Mouse (Mus musculus): ENCODE data around the gene Trp53bp1. TPM values are rescaled to one million over a fixed set of nuclear protein-coding genes. Genes with fewer than 3 reads are reported as not detected.
A peak's percentile ranks its signal among the peaks of the same experiment; 100 is the strongest.

The Trp53bp1 gene
- total RNA-seq (2021) = 10 to 100 TPM; 17.3 to 22.7 TPM
- long read RNA-seq, experiment 1, full-length matches to known transcripts = 3 of 7 reads
- long read RNA-seq, experiment 1, partial matches to known transcripts = 1 of 7 reads
- long read RNA-seq, experiment 1, other reads (novel, unspliced or antisense) = 3 of 7 reads
- long read RNA-seq, experiment 2, full-length matches to known transcripts = 3 of 9 reads
- long read RNA-seq, experiment 2, partial matches to known transcripts = 5 of 9 reads
- long read RNA-seq, experiment 2, other reads (novel, unspliced or antisense) = 1 of 9 reads

- peak; percentile 97 for DNase-seq (ENCODE audit: low spot score)
These were observed at the start of gene Trp53bp1 for GRCm38 (mm10) chr2:121271236-121271927. Gene Trp53bp1, minus strand, starts transcription at chr2:121271407.

- no peak for DNase-seq (ENCODE audit: low spot score)
These were observed 45.1 kb upstream of the Trp53bp1 start for GRCm38 (mm10) chr2:121316278-121316677.

- DNase-seq (ENCODE audit: low spot score) = peak; percentile 44
These were observed 37.8 kb upstream of the Trp53bp1 start for GRCm38 (mm10) chr2:121308997-121309416.

GRCm38 (mm10) chr2:121300036-121300435, 28.8 kb upstream of the Trp53bp1 start:
- DNase-seq (ENCODE audit: low spot score) = no peak

- no peak for DNase-seq (ENCODE audit: low spot score)
These were observed 28.3 kb upstream of the Trp53bp1 start for GRCm38 (mm10) chr2:121299471-121299870.

GRCm38 (mm10) chr2:121298131-121298530, 26.9 kb upstream of the Trp53bp1 start:
- no peak for DNase-seq (ENCODE audit: low spot score)

GRCm38 (mm10) chr2:121297701-121298100, 26.5 kb upstream of the Trp53bp1 start:
- no peak for DNase-seq (ENCODE audit: low spot score)

- no peak for DNase-seq (ENCODE audit: low spot score)
These were observed 25.6 kb upstream of the Trp53bp1 start for GRCm38 (mm10) chr2:121296754-121297231.

GRCm38 (mm10) chr2:121295608-121296571, 24.7 kb upstream of the Trp53bp1 start:
- no peak for DNase-seq (ENCODE audit: low spot score)

GRCm38 (mm10) chr2:121294753-121295607, 23.8 kb upstream of the Trp53bp1 start:
- DNase-seq (ENCODE audit: low spot score) = peak; percentile 50

- DNase-seq (ENCODE audit: low spot score) = peak; percentile 54
These were observed 23.0 kb upstream of the Trp53bp1 start for GRCm38 (mm10) chr2:121294182-121294581.

- no peak for DNase-seq (ENCODE audit: low spot score)
These were observed 21.3 kb upstream of the Trp53bp1 start for GRCm38 (mm10) chr2:121292316-121293013.

- no peak for DNase-seq (ENCODE audit: low spot score)
These were observed 18.7 kb upstream of the Trp53bp1 start for GRCm38 (mm10) chr2:121289730-121290540.

GRCm38 (mm10) chr2:121288901-121289729, 17.9 kb upstream of the Trp53bp1 start, which contains the start of gene Map1a:
Gene Map1a, plus strand, starts transcription at chr2:121289600.
- peak; percentile 84 for DNase-seq (ENCODE audit: low spot score)

- DNase-seq (ENCODE audit: low spot score) = no peak
These were observed 16.6 kb upstream of the Trp53bp1 start for GRCm38 (mm10) chr2:121287850-121288249.

GRCm38 (mm10) chr2:121271928-121272516, 815 bp upstream of the Trp53bp1 start:
- DNase-seq (ENCODE audit: low spot score) = no peak

GRCm38 (mm10) chr2:121270521-121271235, 529 bp downstream of the Trp53bp1 start:
- DNase-seq (ENCODE audit: low spot score) = no peak

Measured in gastrocnemius, adult 18-20 months (tissue).